Mouse (Mus musculus): ENCODE measurements around the gene Btbd35f16. TPM values are rescaled to one million over a fixed set of nuclear protein-coding genes. Genes with fewer than 3 reads are reported as not detected.

Gene Btbd35f16
- polyA plus RNA-seq (2012; rRNA removed): not detected in 2 replicates

DNA sequence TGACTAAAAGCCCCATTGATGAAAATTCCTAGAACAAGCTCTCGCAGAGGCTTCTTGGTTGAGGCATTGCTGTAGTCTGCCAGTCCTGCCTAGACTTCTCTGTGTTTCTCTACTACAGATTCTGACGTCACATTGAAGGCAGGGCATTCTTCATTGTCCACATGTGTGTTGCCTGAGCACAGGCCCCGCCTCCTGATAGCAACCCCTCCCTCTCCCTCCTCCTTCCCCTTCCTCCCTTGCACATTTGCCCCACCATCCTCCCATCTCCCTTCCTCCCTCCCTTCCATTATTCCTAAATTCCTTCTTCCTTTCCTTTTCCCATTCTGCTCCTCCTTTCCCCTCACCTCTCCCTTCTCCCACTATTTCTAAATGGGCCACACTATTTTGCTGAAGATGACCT, at the start of gene Btbd35f16:
TSS of gene Btbd35f16 (minus strand) at position 101 of the 400 bp plus-strand sequence.

Other genes with a start within 250 kb of the Btbd35f16 start
- not detected in 2 replicates for gene Btbd35f10, start 204.1 kb downstream of the Btbd35f16 start, polyA plus RNA-seq (2012; rRNA removed)
- not detected in 2 replicates for gene Btbd35f3, start 80.7 kb upstream of the Btbd35f16 start, polyA plus RNA-seq (2012; rRNA removed)
- gene Btbd35f28, start 239.6 kb upstream of the Btbd35f16 start, polyA plus RNA-seq (2012; rRNA removed): not detected in 2 replicates